Mouse (Mus musculus) spleen, adult 12 weeks (tissue): Measurements from ENCODE around the gene Gm13030.
"Not testable (repeated sequence)": the region's sequence is repeated elsewhere in the genome, so short reads cannot be mapped to it uniquely, and the experiment has no call there.

ENCODE experiments used
- DNase-seq: peaks from one replicate; pipeline ENCODE4 v3.0.0; 2022; ENCODE audit warnings: low spot score

Gene Gm13030

DNA sequence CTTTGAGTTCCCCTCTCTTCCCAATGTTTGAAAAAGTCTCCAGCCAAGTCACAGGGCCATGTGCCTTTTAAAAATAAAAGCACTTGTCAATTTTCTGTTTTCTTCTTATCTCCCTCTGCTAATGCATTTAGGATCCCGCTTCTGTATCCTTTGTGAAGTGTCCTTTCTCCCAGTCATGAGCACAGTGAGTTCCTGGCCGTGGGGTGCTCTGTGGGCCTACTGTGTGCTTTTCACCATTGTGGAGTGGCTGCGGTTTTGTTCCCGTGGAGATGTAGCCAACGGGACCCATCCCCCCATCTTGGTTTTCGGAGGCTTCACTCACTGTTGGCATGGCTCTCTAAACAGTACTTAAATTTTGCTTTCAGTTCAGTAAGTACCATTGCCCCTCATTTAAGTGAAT is 7.8 kb downstream of the Gm13030 start:
- DNase-seq, result no peak

GRCm38 (mm10) chr4:138865092-138865491 is 8.7 kb downstream of the Gm13030 start:
- no peak for DNase-seq

GRCm38 (mm10) chr4:138863344-138863998 is 10.3 kb downstream of the Gm13030 start, which contains the start of gene Pla2g5:
Gene Pla2g5 (minus strand): TSS chr4:138863482.
- no peak for DNase-seq

DNA sequence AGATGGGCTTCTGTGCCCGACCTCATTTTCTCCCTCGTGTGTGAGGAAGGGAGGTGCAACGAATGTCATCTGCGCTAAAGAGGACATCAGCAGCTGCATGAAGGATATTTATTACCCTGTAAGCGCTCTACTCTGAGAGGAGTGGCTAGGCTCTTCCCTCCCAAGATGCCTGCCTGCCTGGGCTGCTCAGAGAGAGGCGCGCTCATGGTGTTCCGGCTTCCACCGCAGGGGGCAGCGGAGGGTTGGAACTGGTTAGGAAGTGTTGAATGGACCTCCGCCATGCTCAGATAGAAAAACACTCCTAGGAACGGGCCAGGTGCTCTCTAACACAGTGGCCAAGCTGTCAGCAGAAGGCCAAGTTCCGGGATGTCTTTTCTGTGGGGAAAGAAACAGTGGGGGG is 14.0 kb downstream of the Gm13030 start:
- no peak for DNase-seq

GRCm38 (mm10) chr4:138859245-138859644 is 14.5 kb downstream of the Gm13030 start:
- no peak for DNase-seq

- DNase-seq, result no peak
These were observed 15.3 kb downstream of the Gm13030 start for GRCm38 (mm10) chr4:138858446-138858845.

DNA sequence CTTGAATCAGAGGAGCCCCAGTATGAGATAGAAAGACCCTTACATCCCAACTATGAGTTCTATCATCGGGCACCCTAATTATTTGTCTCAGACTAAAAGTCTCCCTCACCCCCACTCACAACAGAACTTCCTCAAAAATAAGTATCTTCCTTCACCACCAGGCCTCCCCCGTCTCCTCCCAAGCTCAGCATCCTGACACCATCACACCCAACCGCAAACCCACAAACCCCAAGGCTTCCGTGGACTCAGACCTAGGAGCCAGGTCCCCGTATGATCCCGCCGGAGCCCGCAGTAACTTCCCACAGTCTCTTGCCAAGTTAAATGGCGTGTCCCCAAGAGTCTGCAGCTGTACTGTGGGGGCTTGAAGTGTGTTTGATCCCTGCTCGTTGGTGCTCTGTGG is 16.2 kb downstream of the Gm13030 start:
- DNase-seq, result no peak

DNA sequence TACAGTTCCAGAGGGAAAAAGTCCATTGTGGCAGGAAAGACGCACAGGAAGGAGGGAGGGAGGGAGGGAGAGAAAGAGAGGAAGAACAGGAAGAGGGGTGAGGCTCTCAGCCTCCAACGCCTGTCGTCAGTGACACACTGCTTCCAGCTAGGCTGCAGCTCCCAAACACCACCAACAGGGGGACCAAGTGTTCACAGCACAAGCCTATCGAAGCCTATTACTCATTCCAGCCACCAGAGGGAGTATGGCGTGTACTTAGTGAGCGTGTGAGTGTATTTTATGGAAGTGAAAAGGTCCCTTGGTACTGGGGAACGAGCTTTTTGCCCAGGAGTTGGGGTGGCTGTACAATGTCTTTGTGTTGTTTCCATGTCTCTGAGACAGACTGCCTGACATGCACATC is 17.3 kb downstream of the Gm13030 start:
- DNase-seq, result peak; percentile 19

DNA sequence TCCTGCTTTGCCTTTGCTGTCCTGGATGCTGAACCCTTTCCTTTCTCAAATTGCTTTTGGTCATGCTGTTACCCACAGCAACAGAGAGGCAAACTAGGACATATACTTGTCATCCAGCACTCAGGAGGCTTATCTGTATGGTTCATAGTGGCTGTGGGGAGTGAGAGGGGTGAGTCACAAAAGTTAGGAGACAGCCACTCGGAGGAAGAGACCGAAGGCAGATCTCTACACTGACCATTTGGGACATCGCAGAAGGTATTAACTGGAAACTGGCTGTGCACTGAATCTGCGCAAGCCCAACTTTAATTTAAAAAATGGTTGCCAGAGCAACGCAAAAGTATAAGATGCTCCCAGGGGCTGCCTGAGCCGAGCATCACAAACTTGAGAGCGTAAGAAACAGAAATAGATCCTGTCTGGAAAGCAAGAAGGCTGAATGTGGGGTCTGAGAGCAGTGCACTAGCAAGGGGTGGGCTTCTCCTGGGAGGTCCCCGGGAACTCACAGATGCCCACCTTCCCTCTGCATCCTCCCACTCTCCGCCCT is 18.6 kb downstream of the Gm13030 start:
- no peak for DNase-seq

DNA sequence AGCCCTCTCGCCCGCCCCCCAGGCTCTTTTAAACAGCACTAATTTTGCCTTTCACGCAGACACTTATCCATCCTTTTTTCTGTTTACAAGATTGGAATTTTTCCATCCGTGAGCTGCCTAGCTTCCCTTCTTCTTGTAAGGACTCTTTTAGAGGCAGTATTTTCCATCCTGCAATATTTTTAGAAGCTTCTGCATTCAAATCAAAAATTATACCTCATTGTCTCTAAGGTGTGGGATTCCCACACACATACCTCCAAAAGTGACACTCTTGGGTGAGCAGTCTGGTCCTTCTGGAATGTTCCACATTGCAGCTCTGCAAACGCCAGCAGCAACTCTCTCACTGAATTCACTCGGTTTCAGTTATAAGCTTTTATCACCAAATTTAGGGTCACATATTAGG is 20.8 kb downstream of the Gm13030 start:
- no peak for DNase-seq

- DNase-seq, result peak; percentile 17
These were observed 22.3 kb downstream of the Gm13030 start for GRCm38 (mm10) chr4:138851463-138851862.

GRCm38 (mm10) chr4:138841386-138841785 is 32.4 kb downstream of the Gm13030 start:
- no peak for DNase-seq

DNA sequence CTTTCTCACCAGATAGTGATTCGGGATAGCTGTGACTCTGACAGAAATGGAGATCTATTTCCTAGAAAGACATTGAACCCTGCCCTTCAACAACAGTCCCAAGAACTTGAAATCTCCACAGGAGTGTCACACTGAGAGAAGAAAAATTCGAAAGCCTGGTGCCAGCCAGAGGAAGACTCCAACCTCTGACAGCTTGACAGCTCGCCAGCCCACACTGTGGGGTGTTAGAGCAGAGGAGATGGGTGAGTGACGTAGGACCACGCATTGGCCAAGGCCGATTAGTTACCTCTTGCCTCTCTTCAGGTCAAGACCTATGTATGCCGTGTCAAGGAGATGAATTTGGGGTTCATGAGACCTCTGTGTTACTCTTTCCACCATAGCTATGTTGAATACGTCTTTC is 33.0 kb downstream of the Gm13030 start:
- DNase-seq, result no peak

DNA sequence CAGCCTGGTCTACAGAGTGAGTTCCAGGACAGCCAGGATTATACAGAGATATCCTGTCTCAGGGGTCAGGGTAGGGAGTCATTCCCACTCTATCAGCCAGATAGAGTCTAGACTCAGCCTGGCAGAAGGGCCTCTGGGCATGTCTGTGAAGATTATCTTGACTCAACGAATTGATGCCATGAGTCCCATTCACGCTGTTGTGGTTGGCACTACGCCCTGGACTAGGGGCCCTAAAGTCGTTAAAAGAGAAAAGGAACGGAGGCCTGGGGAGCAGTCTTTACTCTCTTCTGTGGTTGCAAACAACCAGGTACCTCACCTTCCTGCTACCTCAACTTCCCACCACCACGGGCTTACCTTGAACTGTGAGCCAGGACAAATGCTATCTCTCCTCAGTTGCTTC is 34.0 kb downstream of the Gm13030 start:
- no peak for DNase-seq

GRCm38 (mm10) chr4:138827147-138827546 is 46.6 kb downstream of the Gm13030 start:
- no peak for DNase-seq

- no peak for DNase-seq
These were observed 47.8 kb downstream of the Gm13030 start for GRCm38 (mm10) chr4:138825751-138826567.

- DNase-seq, result no peak
These were observed 49.1 kb downstream of the Gm13030 start for GRCm38 (mm10) chr4:138824660-138825059.

DNA sequence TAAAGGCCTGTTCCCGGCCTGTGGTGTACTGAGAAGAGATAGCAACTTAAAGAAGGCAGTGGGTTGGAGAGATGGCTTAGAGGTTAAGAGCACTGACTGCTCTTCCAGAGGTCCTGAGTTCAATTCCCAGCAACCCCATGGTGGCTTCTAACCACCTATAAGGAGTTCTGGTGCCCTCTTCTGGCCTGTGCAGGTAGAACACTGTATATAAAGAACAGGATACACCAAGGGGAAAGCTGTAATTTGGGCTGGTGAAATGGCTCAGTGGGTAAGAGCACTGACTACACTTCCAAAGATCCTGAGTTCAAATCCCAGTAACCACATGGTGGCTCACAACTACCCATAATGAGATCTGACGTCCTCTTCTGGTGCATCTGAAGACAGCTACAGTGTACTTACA is 49.6 kb downstream of the Gm13030 start:
- DNase-seq, result not testable (repeated sequence)

DNA sequence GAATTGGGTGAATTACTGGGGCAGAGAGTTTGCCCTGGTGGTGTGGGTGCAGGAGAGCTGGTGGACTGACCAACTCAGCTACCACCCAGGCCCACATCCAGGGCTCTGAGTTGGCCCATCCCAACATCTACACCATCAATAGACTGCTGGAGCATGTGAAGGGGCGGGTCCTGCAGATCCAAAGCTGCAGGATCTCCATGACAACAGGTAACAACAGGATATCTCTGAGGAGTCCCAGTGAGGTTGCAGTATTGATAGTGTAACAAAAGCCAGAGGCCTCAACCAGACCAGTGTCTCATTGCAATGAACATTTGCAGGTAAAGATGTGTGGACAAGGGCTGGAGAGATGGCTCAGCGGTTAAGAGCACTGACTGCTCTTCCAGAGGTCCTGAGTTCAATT is 52.7 kb downstream of the Gm13030 start:
- no peak for DNase-seq
